Comparison of ENCODE assay signal across 28 mouse cellular contexts in genomic region chr7:74320635-74321034, GRCm38 (mm10).
"Had no signal": no experiment of that assay in that cellular context is flagged by ENCODE, and none has a peak within 500 bp of the region (broad histone marks: within the 10 kb centered on the region; RNA-seq: fewer than 3 reads in every experiment).

No protein-coding gene starts in this region.

- H3K9me3 ChIP-seq: embryonic facial prominence, embryonic 10.5 days; embryonic facial prominence, embryonic 12.5 days; embryonic facial prominence, embryonic 13.5 days; embryonic facial prominence, embryonic 15.5 days; forebrain, embryonic 10.5 days; forebrain, embryonic 12.5 days; forebrain, embryonic 13.5 days; forebrain, embryonic 15.5 days had no signal

- H3K27me3 ChIP-seq: embryonic facial prominence, embryonic 12.5 days; embryonic facial prominence, embryonic 13.5 days; embryonic facial prominence, embryonic 15.5 days; forebrain, embryonic 12.5 days; forebrain, embryonic 13.5 days; forebrain, embryonic 15.5 days had no signal

- H3K36me3 ChIP-seq: embryonic facial prominence, embryonic 10.5 days; embryonic facial prominence, embryonic 12.5 days; embryonic facial prominence, embryonic 13.5 days; embryonic facial prominence, embryonic 15.5 days; forebrain, embryonic 10.5 days; forebrain, embryonic 12.5 days; forebrain, embryonic 15.5 days had no signal

- ATAC-seq: forebrain, embryonic 13.5 days; forebrain, embryonic 14.5 days; forebrain, embryonic 15.5 days; forebrain, embryonic 16.5 days; forebrain, postnatal 0 days had no signal

- H3K9ac ChIP-seq: embryonic facial prominence, embryonic 12.5 days; embryonic facial prominence, embryonic 13.5 days; embryonic facial prominence, embryonic 15.5 days; forebrain, embryonic 12.5 days; forebrain, embryonic 13.5 days; forebrain, embryonic 15.5 days; forebrain, postnatal 0 days had no signal

- H3K4me3 ChIP-seq: embryonic facial prominence, embryonic 10.5 days; embryonic facial prominence, embryonic 12.5 days; embryonic facial prominence, embryonic 13.5 days; embryonic facial prominence, embryonic 15.5 days; erythroblast, embryonic 14.5 days; forebrain, embryonic 10.5 days; forebrain, embryonic 12.5 days; forebrain, embryonic 13.5 days; forebrain, embryonic 15.5 days; gastrocnemius, adult 2 months; heart, adult 2 months had no signal

- H3K4me2 ChIP-seq: embryonic facial prominence, embryonic 12.5 days; embryonic facial prominence, embryonic 13.5 days; embryonic facial prominence, embryonic 15.5 days; forebrain, embryonic 12.5 days; forebrain, embryonic 13.5 days; forebrain, embryonic 15.5 days had no signal

- DNase-seq: cerebellum, adult 2 months; cerebellum, adult 8-10 months; cerebellum, adult 9-10 months; cerebellum, adult 9-11 months; cerebellum, postnatal 10 days; cerebellum, postnatal 14 days; cerebellum, postnatal 25 days; cerebellum, postnatal 36 days; embryo, embryonic 11 days; forebrain, postnatal 0 days; gastrocnemius, adult 2 months; gastrocnemius, postnatal 10 days; gastrocnemius, postnatal 14 days; gastrocnemius, postnatal 25 days; gastrocnemius, postnatal 36 days; heart, adult 18-20 months; heart, adult 2 months had no signal

- H3K27ac ChIP-seq: embryonic facial prominence, embryonic 10.5 days; embryonic facial prominence, embryonic 12.5 days; embryonic facial prominence, embryonic 13.5 days; embryonic facial prominence, embryonic 15.5 days; forebrain, embryonic 10.5 days; forebrain, embryonic 12.5 days; forebrain, embryonic 13.5 days; forebrain, embryonic 15.5 days; gastrocnemius, adult 2 months; heart, adult 2 months had no signal
